Mouse (Mus musculus) spleen, postnatal 36 days (tissue): ENCODE data around the gene Fam171a2.
"Not testable (repeated sequence)": the region's sequence is repeated elsewhere in the genome, so short reads cannot be mapped to it uniquely, and the experiment has no call there.

Source experiments
- DNase-seq, 2 experiments: peaks; one replicate each; pipeline ENCODE4 v3.0.0; 2022; ENCODE audit warnings: low spot score in 2 of 2, mixed read lengths in 1 of 2

Fam171a2 gene

DNA sequence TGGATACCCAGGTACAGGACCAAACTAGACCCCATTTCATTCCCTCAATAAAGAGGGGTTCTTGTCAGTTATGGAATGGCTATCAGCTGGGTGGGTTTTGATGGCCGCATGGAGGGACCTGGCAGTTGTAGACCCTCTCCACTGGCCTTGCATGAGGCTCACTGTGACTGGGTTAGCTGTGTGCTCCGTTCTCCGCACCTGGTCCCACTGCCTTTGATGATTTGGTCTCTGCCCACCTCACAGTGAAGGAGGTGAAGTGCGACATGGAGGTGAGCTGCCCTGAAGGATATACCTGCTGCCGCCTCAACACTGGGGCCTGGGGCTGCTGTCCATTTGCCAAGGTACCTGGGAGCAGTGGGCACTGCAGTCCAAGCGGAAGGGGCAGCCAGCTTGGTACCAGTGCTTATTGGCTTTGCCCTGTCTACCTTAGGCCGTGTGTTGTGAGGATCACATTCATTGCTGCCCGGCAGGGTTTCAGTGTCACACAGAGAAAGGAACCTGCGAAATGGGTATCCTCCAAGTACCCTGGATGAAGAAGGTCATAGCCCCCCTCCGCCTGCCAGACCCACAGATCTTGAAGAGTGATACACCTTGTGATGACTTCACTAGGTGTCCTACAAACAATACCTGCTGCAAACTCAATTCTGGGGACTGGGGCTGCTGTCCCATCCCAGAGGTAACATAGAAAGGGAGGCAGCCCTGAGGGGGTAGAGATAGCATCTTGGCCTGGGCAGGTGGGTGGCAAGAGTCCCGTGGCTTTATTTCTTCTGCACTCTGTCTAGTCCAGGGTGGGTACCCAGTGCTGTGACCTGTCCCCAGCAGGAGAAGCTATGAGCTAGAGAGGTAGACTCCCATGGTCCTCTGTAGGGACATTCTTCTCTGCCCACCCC is 12.4 kb downstream of the Fam171a2 start:
- DNase-seq = no peak

DNA sequence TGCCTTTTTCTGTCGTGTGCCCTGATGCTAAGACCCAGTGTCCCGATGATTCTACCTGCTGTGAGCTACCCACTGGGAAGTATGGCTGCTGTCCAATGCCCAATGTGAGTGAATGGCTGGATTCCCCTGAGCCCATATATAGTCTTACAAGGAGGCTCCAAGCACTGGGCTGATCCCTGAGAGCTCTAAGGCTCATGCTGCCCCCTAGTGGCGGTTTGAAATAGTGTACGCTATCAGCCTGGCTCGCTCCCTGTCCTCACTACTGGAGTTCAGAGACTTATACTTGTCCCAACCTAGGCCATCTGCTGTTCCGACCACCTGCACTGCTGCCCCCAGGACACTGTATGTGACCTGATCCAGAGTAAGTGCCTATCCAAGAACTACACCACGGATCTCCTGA is 13.1 kb downstream of the Fam171a2 start:
- peak; percentile 73 to 76 for DNase-seq

DNA sequence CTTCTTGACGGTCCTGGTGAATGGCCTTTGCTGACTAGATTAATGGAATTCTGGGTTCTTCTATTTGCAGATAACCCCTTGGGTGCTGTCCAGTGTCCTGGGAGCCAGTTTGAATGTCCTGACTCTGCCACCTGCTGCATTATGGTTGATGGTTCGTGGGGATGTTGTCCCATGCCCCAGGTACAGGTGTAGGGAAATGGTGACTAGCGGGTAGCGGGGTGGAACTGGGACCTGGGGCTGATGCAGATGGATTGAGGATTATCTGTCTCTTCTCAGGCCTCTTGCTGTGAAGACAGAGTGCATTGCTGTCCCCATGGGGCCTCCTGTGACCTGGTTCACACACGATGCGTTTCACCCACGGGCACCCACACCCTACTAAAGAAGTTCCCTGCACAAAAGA is 13.6 kb downstream of the Fam171a2 start:
- DNase-seq = no peak

DNA sequence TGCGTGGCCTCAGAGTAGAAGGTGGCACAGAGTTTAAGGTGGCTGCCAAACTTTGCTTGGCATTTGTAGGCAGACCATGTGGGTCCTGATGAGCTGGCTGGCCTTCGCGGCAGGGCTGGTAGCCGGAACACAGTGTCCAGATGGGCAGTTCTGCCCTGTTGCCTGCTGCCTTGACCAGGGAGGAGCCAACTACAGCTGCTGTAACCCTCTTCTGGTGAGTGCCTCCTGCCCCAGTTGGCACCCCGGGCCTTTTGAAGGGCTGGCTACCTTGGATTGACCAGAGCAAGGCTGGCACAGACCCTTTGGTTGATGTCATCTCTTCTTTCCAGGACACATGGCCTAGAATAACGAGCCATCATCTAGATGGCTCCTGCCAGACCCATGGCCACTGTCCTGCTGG is 14.6 kb downstream of the Fam171a2 start:
- DNase-seq = no peak

DNA sequence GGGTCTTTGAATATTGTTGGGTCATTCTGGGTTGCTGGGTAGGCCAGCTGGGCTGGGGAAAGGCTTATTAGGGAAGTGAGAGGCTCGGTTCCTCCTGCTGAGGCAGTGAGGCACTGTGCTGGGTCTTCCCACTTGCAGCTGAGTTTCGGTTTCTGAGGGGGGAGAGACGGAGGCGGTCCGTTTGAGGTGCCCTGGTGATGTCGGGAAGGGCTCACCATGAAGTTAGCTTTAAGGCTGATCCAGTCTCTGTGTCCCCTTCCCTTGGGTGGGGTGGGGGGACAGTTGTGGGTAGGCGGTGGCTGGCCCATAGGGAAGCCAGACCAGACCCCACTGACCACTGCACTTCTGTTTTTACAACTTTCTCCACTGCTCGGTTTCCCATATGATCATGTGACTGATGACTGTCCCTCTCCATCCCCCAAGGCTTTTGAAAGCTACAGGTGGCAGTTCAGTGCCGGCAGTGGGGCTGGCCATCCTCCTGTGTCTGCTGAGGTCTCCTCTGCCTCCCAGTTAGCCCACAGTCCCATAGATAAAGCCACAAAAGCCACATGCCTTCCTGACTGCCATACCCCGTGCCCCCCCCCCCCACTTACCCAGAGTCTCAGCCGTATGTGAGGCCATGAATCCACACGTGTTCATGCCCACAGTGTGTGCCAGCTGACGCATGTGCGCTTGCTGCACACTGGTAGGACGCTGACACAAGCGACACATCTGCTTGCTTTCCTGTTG is 15.2 kb downstream of the Fam171a2 start:
- DNase-seq = peak; percentile 88 to 89

DNA sequence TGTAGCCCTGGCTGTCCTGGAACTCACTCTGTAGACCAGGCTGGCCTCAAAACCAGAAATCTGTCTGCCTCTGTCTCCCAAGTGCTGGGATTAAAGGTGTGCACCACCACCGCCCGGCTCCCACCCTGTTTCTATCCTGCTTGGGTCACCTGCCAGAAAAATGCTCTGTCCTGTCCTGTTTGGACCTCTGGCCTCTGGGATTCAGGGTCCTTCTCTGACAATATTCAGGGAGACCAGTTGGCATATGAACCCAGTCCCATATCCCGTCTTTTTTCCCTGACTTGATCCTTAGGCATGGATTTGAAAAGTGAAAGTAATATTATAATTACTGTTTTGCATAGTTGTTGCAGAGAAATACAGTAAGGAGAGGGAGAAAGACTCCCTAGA is 15.8 kb downstream of the Fam171a2 start:
- no peak for DNase-seq

DNA sequence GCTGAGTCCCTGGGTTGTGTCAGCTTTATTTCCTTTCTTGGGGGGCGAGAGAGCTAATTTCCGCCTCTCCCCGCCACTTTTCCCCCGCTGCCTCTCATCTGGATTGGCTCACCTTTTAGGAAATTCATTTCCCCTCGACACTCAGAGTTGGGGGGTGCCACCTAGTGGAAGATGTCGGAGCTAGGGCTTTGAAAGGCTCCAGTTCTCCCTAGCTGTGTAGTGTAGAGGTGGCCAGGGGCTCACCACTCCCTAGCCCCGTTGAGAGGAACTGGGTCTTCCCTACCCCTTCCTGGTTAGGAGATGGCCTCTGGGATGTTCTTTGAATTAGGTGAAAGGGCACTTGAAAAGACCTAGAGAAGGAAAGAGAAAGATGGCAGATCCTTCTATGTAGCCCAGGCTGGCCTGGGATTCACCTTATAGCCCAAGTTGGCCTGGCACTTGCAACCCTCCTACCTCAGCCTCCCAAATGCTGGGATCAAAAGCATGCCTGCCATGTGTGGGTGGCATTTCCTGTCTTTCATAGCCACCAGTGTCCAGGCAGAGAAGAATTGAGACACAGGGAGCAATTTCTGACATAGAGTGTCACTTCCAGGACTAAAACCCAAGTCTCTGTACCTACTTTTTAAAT is 16.4 kb downstream of the Fam171a2 start:
- DNase-seq = peak; percentile 77 to 81

DNA sequence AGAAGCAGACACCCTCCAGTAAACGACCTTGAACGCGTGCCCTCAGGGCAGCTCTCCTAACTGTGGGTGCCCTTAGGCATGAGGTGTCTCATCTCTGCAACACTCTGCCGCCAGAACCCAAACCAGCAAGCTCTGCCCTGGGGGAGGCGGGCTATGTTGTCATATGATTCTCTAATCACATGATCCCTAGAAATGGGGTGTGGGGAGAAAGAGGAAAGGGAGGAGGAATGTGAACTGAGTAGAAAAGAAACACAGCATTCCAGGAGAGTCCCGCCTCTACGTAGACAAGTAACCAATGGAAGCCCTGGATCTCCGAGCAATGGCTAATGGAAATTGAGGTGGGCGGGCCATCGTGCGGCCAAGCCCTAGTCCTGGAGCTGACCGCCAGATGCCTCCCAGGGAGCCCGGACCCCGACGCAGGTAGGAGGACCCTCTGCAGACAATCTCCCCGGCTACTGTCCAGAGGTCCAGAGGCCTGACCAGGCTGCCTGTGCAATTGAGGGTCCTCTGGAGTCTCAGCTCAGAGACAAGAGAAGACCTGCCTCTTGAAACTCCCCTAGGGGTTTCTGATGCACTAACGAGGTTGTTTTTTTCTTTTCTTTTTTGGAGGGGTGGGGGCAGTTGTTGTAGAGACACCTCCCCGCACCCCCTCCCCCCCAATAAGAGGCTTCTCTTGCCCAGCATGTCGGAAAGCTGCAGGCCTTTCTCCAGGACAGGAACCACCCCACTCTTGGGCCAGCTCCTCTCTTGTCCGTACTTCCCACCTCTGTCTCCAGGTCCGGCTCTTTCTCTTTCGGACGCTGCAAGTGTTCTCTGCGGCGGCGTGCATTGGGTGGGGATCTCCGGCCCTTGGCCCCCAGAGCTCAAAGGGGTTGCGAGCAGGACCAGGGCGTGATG is 17.1 kb downstream of the Fam171a2 start, which contains the start of gene Grn:
Gene Grn, plus strand, starts transcription at position 195 of the 897 bp plus-strand sequence.
- peak; percentile 79 to 86 for DNase-seq

DNA sequence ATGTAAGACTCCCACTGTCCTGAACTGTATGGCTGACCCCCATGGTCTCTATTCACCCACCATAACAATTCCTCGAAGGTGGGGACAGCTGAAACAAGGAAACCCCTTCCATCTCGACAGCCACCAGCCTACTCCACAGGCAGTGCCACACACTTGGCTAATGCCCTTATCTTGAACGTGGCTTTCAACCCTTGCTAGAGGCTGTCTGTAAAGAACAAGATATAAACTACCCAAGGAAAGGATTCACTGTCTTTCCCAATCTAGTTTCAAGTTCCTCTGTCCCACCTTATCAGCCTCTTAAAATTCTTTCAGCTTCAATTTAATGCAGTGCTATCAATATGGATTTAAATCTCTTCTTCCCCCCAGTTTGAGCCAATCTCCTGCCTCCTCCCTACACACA is 17.9 kb downstream of the Fam171a2 start:
- no peak for DNase-seq

DNA sequence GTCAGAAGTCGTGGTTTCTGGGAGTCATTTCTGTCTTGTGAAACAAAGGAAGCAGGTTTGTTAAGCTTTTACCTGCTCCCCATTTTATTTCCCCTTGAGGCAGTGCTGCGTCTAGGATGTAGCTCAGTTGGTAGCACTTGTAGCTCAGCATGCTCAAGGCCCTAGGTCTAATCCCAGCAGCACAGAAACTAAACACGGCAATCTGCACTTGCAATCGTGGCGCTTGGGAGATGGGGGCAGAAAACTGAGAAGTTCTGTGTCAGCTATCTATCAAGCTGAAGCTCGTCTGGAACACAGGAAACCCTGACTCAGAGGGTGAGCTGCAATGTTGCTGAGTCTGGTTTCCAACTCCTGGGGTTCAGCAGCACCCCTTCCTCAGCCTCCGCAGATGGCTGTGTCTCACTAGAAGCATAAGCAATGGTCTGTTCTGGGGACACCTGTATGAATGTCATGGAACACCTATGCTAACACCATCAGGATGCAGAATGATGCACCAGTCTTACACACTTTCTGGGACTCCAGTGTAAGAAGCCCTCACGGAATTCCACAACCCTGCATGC is 18.4 kb downstream of the Fam171a2 start:
- no peak for DNase-seq

DNA sequence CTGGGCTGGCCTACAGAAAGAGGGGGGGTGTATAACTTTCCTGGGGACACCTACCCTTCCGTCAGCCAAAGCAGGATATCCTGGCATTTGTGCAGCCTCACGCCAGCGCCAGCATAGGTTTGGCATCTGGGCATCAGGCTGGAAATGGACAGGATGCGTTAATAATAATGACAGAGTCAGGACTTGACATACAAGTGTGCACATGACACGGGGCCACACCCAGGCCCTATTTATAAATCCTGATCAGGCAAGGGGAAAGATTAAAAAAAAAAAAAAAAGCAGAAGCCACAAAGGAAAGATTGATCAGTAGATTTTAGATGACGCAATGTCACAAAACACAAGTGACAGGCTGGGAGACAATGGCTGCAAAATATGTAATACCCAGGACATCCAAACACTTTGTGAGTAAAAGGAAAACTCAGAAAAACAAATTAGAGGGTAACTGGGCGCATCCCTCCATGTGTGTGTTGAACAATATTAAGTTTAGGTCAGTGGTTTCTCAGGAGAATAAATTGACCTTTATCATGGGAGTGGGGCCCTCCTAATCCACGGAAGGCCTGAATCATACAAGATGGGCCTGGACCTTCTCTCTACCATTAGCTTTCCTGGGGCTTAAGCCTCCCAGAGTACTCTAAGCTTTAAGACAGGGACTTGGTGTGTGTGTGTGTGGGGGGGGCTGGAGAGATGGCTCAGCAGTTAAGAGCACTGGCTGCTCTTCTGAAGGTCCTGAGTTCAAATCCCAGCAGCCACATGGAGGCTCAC is 21.7 kb downstream of the Fam171a2 start:
- no peak for DNase-seq

DNA sequence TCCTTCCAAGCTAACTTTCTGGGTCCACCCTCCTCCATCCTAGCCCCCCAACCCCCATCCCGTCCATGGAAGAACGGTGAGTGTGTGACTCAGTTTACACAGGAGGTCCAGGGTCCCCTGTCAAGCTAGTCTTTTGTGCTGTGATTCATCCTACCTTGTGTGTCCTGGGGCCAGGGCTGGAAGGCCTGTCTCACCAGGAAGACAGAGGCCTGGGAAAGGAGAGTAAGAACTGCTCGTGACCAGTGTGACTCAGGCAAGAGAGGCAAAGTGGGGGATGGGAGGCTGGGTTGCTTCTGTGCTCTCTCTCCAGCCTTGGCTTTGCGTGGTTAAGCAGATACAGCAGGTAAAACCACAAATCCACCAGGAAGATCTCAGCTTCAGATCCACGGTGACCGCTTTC is 22.8 kb downstream of the Fam171a2 start:
- no peak for DNase-seq

DNA sequence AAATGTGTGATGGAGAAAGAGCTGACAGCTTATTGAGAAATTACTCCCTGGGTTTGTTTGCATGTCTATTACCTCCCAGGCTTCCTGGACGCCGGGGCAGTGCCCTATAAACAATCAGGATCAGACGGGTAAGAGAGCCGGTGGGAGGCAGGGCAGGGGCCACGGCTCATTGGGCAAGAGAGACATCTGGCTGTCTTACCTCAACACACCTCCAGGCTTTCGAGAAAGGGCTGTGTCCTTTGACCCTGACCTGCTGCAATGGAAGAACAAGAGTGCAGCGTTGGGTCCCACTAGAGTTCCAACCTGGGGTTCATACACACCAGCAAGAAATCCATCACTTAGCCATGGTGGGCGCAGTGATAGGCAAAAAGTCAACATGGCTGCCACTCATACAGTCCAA is 25.9 kb downstream of the Fam171a2 start:
- DNase-seq = no peak

DNA sequence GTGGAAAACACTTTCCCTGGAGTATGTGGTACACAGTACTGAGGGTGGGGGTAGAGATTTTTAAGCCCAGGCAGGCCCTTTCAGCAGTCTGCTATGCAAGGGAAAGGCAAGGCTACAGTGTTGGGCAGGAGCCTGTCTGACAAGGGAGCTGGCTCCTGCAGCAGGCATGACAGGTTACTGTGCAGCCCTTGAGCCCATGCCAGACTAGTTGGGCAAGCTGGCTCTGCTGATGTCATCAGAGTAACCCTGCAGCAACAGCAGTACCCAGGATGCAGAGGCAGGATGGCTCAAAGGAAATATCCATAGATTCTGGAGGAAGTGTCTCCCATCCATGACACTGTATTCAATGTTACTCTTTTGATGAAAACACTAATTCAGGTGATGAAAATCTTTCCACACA is 28.6 kb downstream of the Fam171a2 start:
- DNase-seq = no peak

DNA sequence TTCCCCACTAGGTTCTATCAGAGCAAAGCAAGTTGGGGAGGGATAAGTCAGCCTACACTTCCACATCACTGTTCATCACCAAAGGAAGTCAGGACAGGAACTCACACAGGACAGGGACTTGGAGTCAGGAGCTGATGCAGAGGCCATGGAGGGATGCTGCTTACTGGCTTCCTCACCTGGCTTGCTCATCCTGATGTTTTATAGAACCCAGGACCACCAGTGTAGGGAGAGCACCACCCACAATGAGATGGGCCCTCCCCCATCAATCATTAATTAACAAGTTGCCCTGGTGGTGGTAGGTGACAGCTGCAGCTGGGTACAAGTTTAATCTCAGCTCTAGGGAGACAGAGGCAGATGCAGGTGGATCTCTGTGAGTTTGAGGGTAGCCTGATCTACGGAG is 30.3 kb downstream of the Fam171a2 start:
- DNase-seq = no peak

DNA sequence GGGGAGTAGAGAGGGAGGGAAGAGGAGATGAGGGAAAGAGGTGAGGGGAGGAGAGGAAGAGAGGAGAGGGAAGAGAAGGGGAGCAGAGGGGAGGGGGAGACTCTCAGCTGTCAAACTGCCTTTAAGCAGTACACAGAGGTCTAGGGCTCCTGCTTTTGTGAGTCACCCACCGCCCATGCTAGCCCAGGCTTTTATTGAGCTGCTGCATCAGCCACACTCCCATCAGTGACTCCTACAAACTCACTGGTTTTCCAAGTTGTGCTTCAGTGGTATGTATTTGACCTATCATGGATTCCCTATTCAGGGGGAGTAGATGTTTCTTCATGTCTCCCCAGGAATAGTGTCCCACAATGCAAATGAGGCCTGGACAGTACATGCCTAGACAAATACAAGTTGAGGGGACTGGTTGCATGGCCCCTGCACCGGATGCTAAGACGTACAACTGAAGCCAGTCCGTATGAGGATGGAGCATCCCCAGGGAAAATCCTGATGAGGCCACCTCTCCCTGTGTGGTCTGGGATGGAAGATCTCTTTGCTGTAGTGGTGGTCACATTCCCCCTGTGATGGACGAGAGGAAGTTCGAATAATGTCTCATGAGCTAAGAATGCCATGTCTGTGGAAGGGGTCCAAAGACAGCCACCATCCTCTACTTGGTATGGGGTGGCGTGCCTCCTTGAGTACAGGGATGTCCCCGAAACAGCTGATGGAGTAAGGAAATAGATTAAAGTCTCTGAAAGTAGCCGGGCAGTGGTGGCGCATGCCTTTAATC is 32.3 kb downstream of the Fam171a2 start:
- no peak for DNase-seq

DNA sequence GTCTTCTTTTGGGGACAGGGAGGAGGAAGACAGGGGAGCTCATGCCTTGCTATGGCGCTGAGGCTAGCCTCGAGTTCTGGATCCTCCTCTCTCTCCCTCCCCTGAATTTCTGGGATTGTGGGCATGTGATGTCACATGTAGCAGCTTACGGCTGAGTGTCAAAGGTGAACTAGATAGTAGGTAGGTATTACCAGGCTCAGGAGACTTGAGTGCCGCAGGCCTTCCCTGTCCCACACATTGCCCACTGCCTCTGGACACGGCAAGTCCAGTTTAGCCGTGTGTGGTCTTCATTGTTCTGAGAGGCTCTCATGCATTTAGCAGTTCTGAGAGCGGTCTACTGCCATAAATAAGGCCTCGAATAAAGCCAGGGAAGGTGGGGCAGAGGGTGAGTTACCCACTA is 34.4 kb downstream of the Fam171a2 start:
- DNase-seq = no peak

DNA sequence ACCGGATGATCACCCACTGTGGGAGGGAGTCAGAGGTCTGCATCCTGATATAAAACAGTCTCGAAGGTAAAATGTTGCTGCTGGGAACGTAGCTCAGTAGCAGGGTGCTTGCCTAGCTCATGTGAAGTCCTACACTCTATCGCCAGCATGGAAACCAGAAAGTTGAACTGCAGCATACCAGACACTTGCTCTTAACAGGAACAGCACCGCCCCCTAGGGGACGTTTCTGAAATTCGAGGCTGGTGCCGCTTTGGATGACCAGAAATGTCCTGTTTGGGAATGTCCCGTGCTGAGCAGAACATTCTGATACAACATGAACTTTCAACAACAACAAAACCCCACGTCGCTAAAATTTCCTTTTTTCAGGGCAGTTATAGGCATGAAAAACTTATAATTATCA is 35.8 kb downstream of the Fam171a2 start:
- peak; percentile 78 to 85 for DNase-seq

DNA sequence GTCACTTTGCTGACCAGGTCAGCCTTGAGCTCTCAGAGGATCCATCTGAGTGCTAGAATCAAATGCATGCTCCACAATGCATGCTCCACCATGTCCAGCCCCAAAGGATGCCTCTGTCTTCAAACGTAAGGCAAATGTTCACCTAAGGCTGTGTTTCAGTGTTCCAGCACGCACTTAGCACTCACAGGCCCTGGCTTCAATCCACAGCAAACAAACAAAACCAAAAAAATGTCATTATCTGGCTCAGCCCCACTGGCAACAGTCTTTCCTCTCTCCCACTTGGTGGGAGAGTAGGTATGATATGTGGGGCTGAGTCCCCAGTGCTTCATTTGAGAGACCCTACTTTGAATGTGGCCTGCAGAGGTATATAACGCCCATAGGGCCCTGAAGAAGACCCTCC is 36.4 kb downstream of the Fam171a2 start:
- no peak for DNase-seq

DNA sequence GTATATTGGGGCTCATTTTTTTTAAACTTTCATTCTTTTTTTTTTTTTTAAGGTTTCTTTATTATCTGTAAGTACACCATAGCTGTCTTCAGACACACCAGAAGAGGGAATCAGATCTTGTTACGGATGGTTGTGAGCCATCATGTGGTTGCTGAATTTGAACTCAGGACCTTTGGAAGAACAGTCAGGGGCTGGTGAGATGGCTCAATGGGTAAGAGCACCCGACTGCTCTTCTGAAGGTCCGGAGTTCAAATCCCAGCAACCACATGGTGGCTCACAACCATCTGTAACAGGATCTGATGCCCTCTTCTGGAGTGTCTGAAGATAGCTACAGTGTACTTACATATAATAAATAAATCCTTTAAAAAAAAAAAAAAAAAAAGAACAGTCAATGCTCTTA is 37.1 kb downstream of the Fam171a2 start:
- DNase-seq = not testable (repeated sequence)
